Mouse (Mus musculus) limb, embryonic 11.5 days (tissue): ENCODE results near the gene Scel. TPM values are rescaled to one million over a fixed set of nuclear protein-coding genes. Genes with fewer than 3 reads are reported as not detected.
"Not testable (repeated sequence)": the region's sequence is repeated elsewhere in the genome, so short reads cannot be mapped to it uniquely, and the experiment has no call there.

Source experiments
- ATAC-seq: fragments of 200-750 bp; cut with Nextera tagmentation; 2 replicates; pipeline ENCODE4 v1.8.0; 2017; ENCODE audit warnings: low read depth; ENCODE audit not compliant: insufficient number of reproducible peaks, low FRiP score, low TSS enrichment
- DNase-seq: peaks from one replicate; pipeline ENCODE4 v3.0.0-alpha.2; 2015; ENCODE audit warnings: low spot score
- H3K27ac ChIP-seq: fragments of 300-500 bp; sonication (generic); replicated peaks from 2 replicates; pipeline ENCODE4 v1.5.1; 2014; ENCODE audit warnings: low read depth, mild to moderate bottlenecking, low read length
- H3K27me3 ChIP-seq: fragments of 300-500 bp; sonication (generic); 2 replicates; pipeline ENCODE4 v1.6.1; 2014; ENCODE audit warnings: mild to moderate bottlenecking, low read length, mixed read lengths; ENCODE audit not compliant: control insufficient read depth, insufficient read depth
- H3K36me3 ChIP-seq: fragments of 300-500 bp; sonication (generic); 2 replicates; pipeline ENCODE4 v1.6.1; 2014; ENCODE audit warnings: mild to moderate bottlenecking, low read length, moderate library complexity, mixed read lengths; ENCODE audit not compliant: control insufficient read depth, insufficient read depth
- H3K4me1 ChIP-seq: fragments of 300-500 bp; sonication (generic); 2 replicates; pipeline ENCODE4 v1.6.1; 2014; ENCODE audit warnings: low read length, mixed read lengths; ENCODE audit not compliant: control insufficient read depth, insufficient read depth
- H3K4me2 ChIP-seq: fragments of 300-500 bp; sonication (generic); 2 replicates; pipeline ENCODE4 v1.6.1; 2014; ENCODE audit warnings: low read depth, mild to moderate bottlenecking, moderate library complexity; ENCODE audit not compliant: severe bottlenecking
- H3K4me3 ChIP-seq: fragments of 300-500 bp; sonication (generic); 2 replicates; pipeline ENCODE4 v1.5.1; 2014; ENCODE audit warnings: low read depth, low read length
- H3K9ac ChIP-seq: fragments of 300-500 bp; sonication (generic); 2 replicates; pipeline ENCODE4 v1.6.1; 2014; ENCODE audit warnings: mild to moderate bottlenecking, low read length
- H3K9me3 ChIP-seq: fragments of 300-500 bp; sonication (generic); 2 replicates; pipeline ENCODE4 v1.6.1; 2016; ENCODE audit warnings: low read length; ENCODE audit not compliant: control insufficient read depth
- whole genome bisulfite sequencing: fragments of 180-500 bp; shearing (Covaris S2); extraction: QIAGEN DNeasy Blood & Tissue Kit; methylation state at CpG from one replicate; pipeline ENCODE4 v1.1.7; 2014; 5-methylcytosine and 5-hydroxymethylcytosine counted together
- polyA plus RNA-seq: library from polyadenylated mRNA; unstranded; fragments of >200 nt; fragmentation: Nextera tagmentation; extraction: Ambion mirVana; gene quantifications from 2 replicates; pipeline ENCODE4 v1.2.1, GENCODE M21; 2014

Gene Scel
- 0.10 and 0.21 TPM in 2 replicates for polyA plus RNA-seq

DNA sequence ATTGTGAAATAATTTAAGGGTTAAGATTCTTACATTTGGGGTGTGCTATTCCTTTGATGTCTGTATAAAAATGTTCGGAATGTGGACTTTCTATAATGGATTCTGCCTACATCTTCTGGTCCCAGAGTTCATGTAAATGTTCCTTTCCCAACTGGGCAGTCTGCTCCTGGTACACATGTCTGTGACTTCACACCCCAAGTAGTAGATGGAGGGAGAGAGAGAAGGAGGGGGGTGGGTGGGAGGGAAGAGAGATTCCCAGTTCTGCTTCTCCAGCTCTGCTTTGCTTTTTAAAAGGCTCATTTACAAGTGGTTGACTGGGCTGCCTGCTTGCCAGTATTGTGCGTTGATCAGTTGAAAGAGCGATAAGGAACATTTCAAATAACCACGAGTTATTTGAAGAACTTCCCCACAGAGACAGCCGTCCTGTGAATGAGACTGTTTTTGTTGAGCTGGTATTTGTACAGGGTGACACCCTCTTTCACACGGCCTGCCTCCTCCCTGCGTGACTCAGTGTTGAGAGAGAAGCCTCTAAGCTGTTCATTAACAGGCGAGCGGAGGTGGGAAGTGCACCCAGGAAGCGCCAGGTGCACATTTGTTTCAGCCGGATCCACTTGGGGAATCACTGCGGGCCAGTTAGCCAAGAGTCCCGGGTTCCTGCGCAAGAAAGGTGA is at the start of gene Scel:
Scel (plus strand) TSS at position 541 of the 671 bp plus-strand sequence.
- Histone ChIP-seq H3K9ac (no peak within 1 kb of the TSS), H3K27me3 (no peaks in the 10 kb centered on the region), H3K27ac (no peak within 1 kb of the TSS), H3K4me2 (no peak within 1 kb of the TSS), H3K4me1 (no peaks in the 10 kb centered on the region), H3K9me3 (no peaks in the 10 kb centered on the region), H3K36me3 (no peaks in the 10 kb centered on the region), H3K4me3 (no peak within 1 kb of the TSS)
- 35% methylated on average over 14 of the region's 14 CpGs for WGBS
- no peak for DNase-seq
- ATAC-seq: no peak

DNA sequence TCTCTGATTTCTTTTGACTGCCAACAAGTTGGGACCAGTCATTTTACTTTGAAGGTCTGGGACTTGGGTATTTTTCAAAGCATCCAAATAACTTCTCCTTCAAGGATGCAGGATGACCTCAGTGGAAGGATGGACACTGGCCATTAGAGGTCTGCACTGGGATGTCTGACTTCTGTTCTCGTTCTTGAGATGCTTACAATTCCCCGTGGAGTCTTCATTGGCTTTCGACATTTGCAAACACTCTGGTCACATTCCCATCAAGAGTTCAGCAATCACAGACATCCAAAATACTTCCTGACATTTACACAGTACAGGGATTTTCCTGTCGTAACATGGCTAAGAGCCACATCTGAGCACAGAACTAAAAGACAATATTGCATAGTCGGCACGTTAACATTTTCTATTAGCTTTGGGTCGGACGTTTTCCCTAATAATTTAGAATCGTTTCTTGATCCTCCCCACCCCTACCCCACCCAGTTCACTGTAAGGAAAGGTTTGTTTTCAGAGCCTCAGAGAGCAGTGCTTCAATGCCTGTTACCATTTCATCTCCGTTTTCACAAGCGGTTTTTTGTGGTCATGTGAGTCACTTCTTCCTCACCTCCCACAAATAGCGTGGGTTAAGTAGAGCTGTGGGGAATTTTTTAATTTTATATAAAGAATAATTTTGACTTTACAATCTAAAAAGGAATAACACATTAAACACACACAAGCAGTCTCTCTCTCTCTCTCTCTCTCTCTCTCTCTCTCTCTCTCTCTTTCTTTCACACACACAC is 44.3 kb upstream of the Scel start:
- DNase-seq (no peak), ATAC-seq (no peak)
- no peak overlapping the region for H3K9ac ChIP-seq
- H3K4me1 ChIP-seq: no peaks in the 10 kb centered on the region
- 88% methylated on average over 12 of the region's 12 CpGs for WGBS
- no peaks in the 10 kb centered on the region for H3K36me3 ChIP-seq
- H3K9me3 ChIP-seq: no peaks in the 10 kb centered on the region
- H3K4me3 ChIP-seq: no peak overlapping the region
- H3K27ac ChIP-seq: no peak overlapping the region
- H3K4me2 ChIP-seq: no peak overlapping the region
- H3K27me3 ChIP-seq: no peaks in the 10 kb centered on the region

GRCm38 (mm10) chr14:103469464-103470015 is 43.6 kb upstream of the Scel start:
- 65% methylated on average over 12 of the region's 12 CpGs for WGBS
- Histone ChIP-seq H3K9ac (no peak overlapping the region), H3K9me3 (no peaks in the 10 kb centered on the region), H3K27me3 (no peaks in the 10 kb centered on the region), H3K4me3 (no peak overlapping the region), H3K4me2 (no peak overlapping the region), H3K27ac (no peak overlapping the region), H3K4me1 (no peaks in the 10 kb centered on the region), H3K36me3 (no peaks in the 10 kb centered on the region)
- DNase-seq: no peak
- ATAC-seq: no peak

GRCm38 (mm10) chr14:103471074-103471778 is 41.9 kb upstream of the Scel start:
- DNase-seq: no peak
- Histone ChIP-seq H3K4me3 (no peak overlapping the region), H3K9ac (no peak overlapping the region), H3K36me3 (no peaks in the 10 kb centered on the region), H3K27ac (no peak overlapping the region), H3K4me1 (no peaks in the 10 kb centered on the region), H3K4me2 (no peak overlapping the region), H3K9me3 (no peaks in the 10 kb centered on the region), H3K27me3 (no peaks in the 10 kb centered on the region)
- ATAC-seq: no peak
- 61% methylated on average over 3 of the region's 3 CpGs for WGBS

GRCm38 (mm10) chr14:103471806-103472553 is 41.2 kb upstream of the Scel start:
- Histone ChIP-seq H3K36me3 (no peaks in the 10 kb centered on the region), H3K9ac (no peak overlapping the region), H3K9me3 (no peaks in the 10 kb centered on the region), H3K27me3 (no peaks in the 10 kb centered on the region), H3K4me1 (no peaks in the 10 kb centered on the region), H3K4me2 (no peak overlapping the region), H3K27ac (no peak overlapping the region), H3K4me3 (no peak overlapping the region)
- 55% methylated on average over 7 of the region's 7 CpGs for WGBS
- ATAC-seq (no peak), DNase-seq (no peak)

DNA sequence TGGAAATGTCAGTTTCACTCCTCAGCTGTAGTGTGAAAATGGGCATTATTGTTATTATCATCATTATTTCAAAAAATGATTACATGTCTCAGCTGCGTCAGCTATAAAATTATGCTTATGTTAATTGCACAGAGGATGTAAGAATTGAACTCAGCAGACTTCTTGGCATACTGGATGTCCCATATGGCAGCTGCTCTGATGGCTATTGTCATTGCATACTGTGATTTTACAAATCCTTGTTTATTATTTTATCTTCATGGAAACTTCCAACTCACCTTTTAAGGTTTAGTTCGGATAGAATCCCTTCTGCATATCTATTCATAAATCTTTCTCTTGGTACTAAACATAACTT is 40.6 kb upstream of the Scel start:
- Histone ChIP-seq H3K4me3 (no peak overlapping the region), H3K36me3 (no peaks in the 10 kb centered on the region), H3K27ac (no peak overlapping the region), H3K9ac (no peak overlapping the region), H3K9me3 (no peaks in the 10 kb centered on the region), H3K4me2 (no peak overlapping the region), H3K27me3 (no peaks in the 10 kb centered on the region), H3K4me1 (no peaks in the 10 kb centered on the region)
- WGBS: 85% methylated on average over 2 of the region's 2 CpGs
- ATAC-seq: no peak
- no peak for DNase-seq

- Histone ChIP-seq H3K4me1 (no peaks in the 10 kb centered on the region), H3K9ac (no peak overlapping the region), H3K4me3 (no peak overlapping the region), H3K27me3 (no peaks in the 10 kb centered on the region), H3K4me2 (no peak overlapping the region), H3K27ac (no peak overlapping the region), H3K9me3 (no peaks in the 10 kb centered on the region), H3K36me3 (no peaks in the 10 kb centered on the region)
- 87% methylated on average over 7 of the region's 7 CpGs for WGBS
- ATAC-seq (no peak), DNase-seq (no peak)
Measured at GRCm38 (mm10) chr14:103475312-103475711, 37.8 kb upstream of the Scel start.

DNA sequence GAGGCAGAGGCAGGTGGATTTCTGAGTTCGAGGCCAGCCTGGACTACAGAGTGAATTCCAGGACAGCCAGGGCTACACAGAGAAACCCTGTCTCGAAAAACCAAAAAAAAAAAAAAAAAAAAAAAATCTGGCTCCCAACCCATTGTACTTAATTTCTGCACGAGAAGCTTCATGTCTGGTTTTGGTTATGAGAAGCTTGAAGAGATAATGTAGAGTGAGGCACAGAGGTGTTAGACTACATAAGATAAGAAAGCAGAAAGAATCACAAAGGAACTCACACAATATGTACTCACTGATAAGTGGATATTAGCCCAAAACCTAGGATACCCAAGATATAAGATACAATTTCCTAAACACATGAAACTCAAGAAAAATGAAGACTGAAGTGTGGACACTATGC is 36.9 kb upstream of the Scel start:
- H3K4me3 ChIP-seq, H3K36me3 ChIP-seq, H3K4me1 ChIP-seq, H3K4me2 ChIP-seq, DNase-seq, H3K27me3 ChIP-seq, H3K9me3 ChIP-seq, H3K27ac ChIP-seq, ATAC-seq, H3K9ac ChIP-seq: not testable (repeated sequence)
- 77% methylated on average over 3 of the region's 3 CpGs for WGBS
